Mouse (Mus musculus): ENCODE data around the gene Fgfr2. TPM values are rescaled to one million over a fixed set of nuclear protein-coding genes. Genes with fewer than 3 reads are reported as not detected.

The Fgfr2 gene
- polyA plus RNA-seq, 1 experiment from 2014 or later: 121 TPM

GRCm38 (mm10) chr7:130773171-130773830 lies 2349.8 kb downstream of the Fgfr2 start:
- WGBS: 68% methylated on average over 11 of the region's 11 CpGs
- Histone ChIP-seq H3K4me3 (no peak overlapping the region), H3K27ac (no peak overlapping the region), H3K4me2 (replicated peaks) (no peak overlapping the region), H3K27me3 (no peaks in the 10 kb centered on the region), H3K9ac (no peak overlapping the region), H3K36me3 (no peaks in the 10 kb centered on the region), H3K4me1 (no peaks in the 10 kb centered on the region), H3K9me3 (no peaks in the 10 kb centered on the region)
- no peak for ATAC-seq (ENCODE audit: insufficient number of reproducible peaks, insufficient read depth, low FRiP score, low TSS enrichment)

- H3K4me3 ChIP-seq: no peak overlapping the region
- 35% methylated on average over 3 of the region's 3 CpGs for WGBS
- no peak overlapping the region for H3K27ac ChIP-seq
- no peak overlapping the region for H3K9ac ChIP-seq
- H3K36me3 ChIP-seq: no peaks in the 10 kb centered on the region; the same call in 1 of the 2 replicates
- no peak overlapping the region for H3K4me2 ChIP-seq (replicated peaks)
- H3K27me3 ChIP-seq: no peaks in the 10 kb centered on the region
- no peaks in the 10 kb centered on the region for H3K4me1 ChIP-seq
- ATAC-seq (ENCODE audit: insufficient number of reproducible peaks, insufficient read depth, low FRiP score, low TSS enrichment): no peak
- no peaks in the 10 kb centered on the region for H3K9me3 ChIP-seq
Observed at GRCm38 (mm10) chr7:130770707-130771106, 2352.4 kb downstream of the Fgfr2 start.

- H3K4me3 ChIP-seq: no peak overlapping the region
- H3K4me1 ChIP-seq: no peaks in the 10 kb centered on the region
- 90% methylated on average over 4 of the region's 4 CpGs for WGBS
- H3K9ac ChIP-seq: no peak overlapping the region
- H3K27ac ChIP-seq: no peak overlapping the region
- H3K27me3 ChIP-seq: no peaks in the 10 kb centered on the region
- ATAC-seq (ENCODE audit: insufficient number of reproducible peaks, insufficient read depth, low FRiP score, low TSS enrichment): no peak
- peaks cover 18% of the 10 kb centered on the region for H3K36me3 ChIP-seq
- H3K9me3 ChIP-seq: no peaks in the 10 kb centered on the region
- H3K4me2 ChIP-seq (replicated peaks): no peak overlapping the region
Observed at GRCm38 (mm10) chr7:130768151-130768550, 2355.0 kb downstream of the Fgfr2 start.

GRCm38 (mm10) chr7:130766411-130767170 lies 2356.6 kb downstream of the Fgfr2 start:
- no peak for ATAC-seq (ENCODE audit: insufficient number of reproducible peaks, insufficient read depth, low FRiP score, low TSS enrichment)
- 77% methylated on average over 30 of the region's 30 CpGs for WGBS
- Histone ChIP-seq H3K4me3 (no peak overlapping the region), H3K9ac (no peak overlapping the region), H3K4me2 (replicated peaks) (no peak overlapping the region), H3K4me1 (peaks cover 4% of the 10 kb centered on the region; the same call in 1 of the 2 replicates), H3K27me3 (no peaks in the 10 kb centered on the region), H3K27ac (no peak overlapping the region), H3K36me3 (peaks cover 18% of the 10 kb centered on the region), H3K9me3 (no peaks in the 10 kb centered on the region)

- Histone ChIP-seq H3K36me3 (peaks cover 35% of the 10 kb centered on the region), H3K9ac (no peak overlapping the region), H3K27ac (no peak overlapping the region), H3K4me2 (replicated peaks) (no peak overlapping the region), H3K4me3 (no peak overlapping the region), H3K4me1 (peaks cover 4% of the 10 kb centered on the region; the same call in 1 of the 2 replicates), H3K27me3 (no peaks in the 10 kb centered on the region), H3K9me3 (no peaks in the 10 kb centered on the region)
- 92% methylated on average over 17 of the region's 17 CpGs for WGBS
- ATAC-seq (ENCODE audit: insufficient number of reproducible peaks, insufficient read depth, low FRiP score, low TSS enrichment): no peak
Observed at GRCm38 (mm10) chr7:130764160-130764559, 2359.0 kb downstream of the Fgfr2 start.

GRCm38 (mm10) chr7:130762071-130762897 lies 2360.9 kb downstream of the Fgfr2 start:
- H3K4me2 ChIP-seq (replicated peaks): no peak overlapping the region
- peak; percentile 75 for ATAC-seq (ENCODE audit: insufficient number of reproducible peaks, insufficient read depth, low FRiP score, low TSS enrichment)
- no peak overlapping the region for H3K4me3 ChIP-seq
- H3K36me3 ChIP-seq: peaks cover 45% of the 10 kb centered on the region
- no peaks in the 10 kb centered on the region for H3K9me3 ChIP-seq
- 35% methylated on average over 17 of the region's 17 CpGs for WGBS
- no peaks in the 10 kb centered on the region for H3K27me3 ChIP-seq
- H3K9ac ChIP-seq: no peak overlapping the region
- H3K4me1 ChIP-seq: peaks cover 4% of the 10 kb centered on the region; the same call in 1 of the 2 replicates
- H3K27ac ChIP-seq: 0 out of 2 replicates have a peak overlapping the region, but pooled peaks have one; percentile 24

GRCm38 (mm10) chr7:130757326-130757865 lies 2365.8 kb downstream of the Fgfr2 start:
- no peaks in the 10 kb centered on the region for H3K9me3 ChIP-seq
- ATAC-seq (ENCODE audit: insufficient number of reproducible peaks, insufficient read depth, low FRiP score, low TSS enrichment): no peak
- WGBS: 89% methylated on average over 11 of the region's 11 CpGs
- H3K4me2 ChIP-seq (replicated peaks): no peak overlapping the region
- H3K9ac ChIP-seq: no peak overlapping the region
- peaks cover 3% of the 10 kb centered on the region; the same call in 1 of the 2 replicates for H3K4me1 ChIP-seq
- no peak overlapping the region for H3K4me3 ChIP-seq
- H3K36me3 ChIP-seq: peaks cover 50% of the 10 kb centered on the region
- no peaks in the 10 kb centered on the region for H3K27me3 ChIP-seq
- H3K27ac ChIP-seq: no peak overlapping the region

- no peak overlapping the region for H3K4me3 ChIP-seq
- no peaks in the 10 kb centered on the region for H3K27me3 ChIP-seq
- no peak overlapping the region for H3K4me2 ChIP-seq (replicated peaks)
- no peaks in the 10 kb centered on the region for H3K4me1 ChIP-seq
- no peaks in the 10 kb centered on the region for H3K9me3 ChIP-seq
- ATAC-seq (ENCODE audit: insufficient number of reproducible peaks, insufficient read depth, low FRiP score, low TSS enrichment): no peak
- H3K36me3 ChIP-seq: peaks cover 57% of the 10 kb centered on the region
- WGBS: 83% methylated on average over 7 of the region's 7 CpGs
- no peak overlapping the region for H3K27ac ChIP-seq
- no peak overlapping the region for H3K9ac ChIP-seq
Observed at GRCm38 (mm10) chr7:130756343-130756835, 2366.8 kb downstream of the Fgfr2 start.

GRCm38 (mm10) chr7:130754790-130755189 lies 2368.4 kb downstream of the Fgfr2 start:
- no peak overlapping the region for H3K27ac ChIP-seq
- 94% methylated on average over 2 of the region's 2 CpGs for WGBS
- peaks cover 55% of the 10 kb centered on the region for H3K36me3 ChIP-seq
- H3K4me2 ChIP-seq (replicated peaks): no peak overlapping the region
- H3K9me3 ChIP-seq: no peaks in the 10 kb centered on the region
- no peaks in the 10 kb centered on the region for H3K27me3 ChIP-seq
- no peak overlapping the region for H3K4me3 ChIP-seq
- no peaks in the 10 kb centered on the region; the same call in 1 of the 2 replicates for H3K4me1 ChIP-seq
- no peak overlapping the region for H3K9ac ChIP-seq
- ATAC-seq (ENCODE audit: insufficient number of reproducible peaks, insufficient read depth, low FRiP score, low TSS enrichment): no peak

GRCm38 (mm10) chr7:130751678-130752077 lies 2371.5 kb downstream of the Fgfr2 start:
- no peak overlapping the region for H3K9ac ChIP-seq
- no peaks in the 10 kb centered on the region; the same call in 1 of the 2 replicates for H3K4me1 ChIP-seq
- ATAC-seq (ENCODE audit: insufficient number of reproducible peaks, insufficient read depth, low FRiP score, low TSS enrichment): no peak
- peaks cover 53% of the 10 kb centered on the region for H3K36me3 ChIP-seq
- H3K4me3 ChIP-seq: no peak overlapping the region
- WGBS: 69% methylated on average over 9 of the region's 9 CpGs
- no peak overlapping the region for H3K27ac ChIP-seq
- no peak overlapping the region for H3K4me2 ChIP-seq (replicated peaks)
- no peaks in the 10 kb centered on the region for H3K9me3 ChIP-seq
- no peaks in the 10 kb centered on the region for H3K27me3 ChIP-seq

Measured in embryonic facial prominence, embryonic 12.5 days (tissue).